Mouse (Mus musculus) CD4-positive, CD25-positive, alpha-beta regulatory T cell, adult 4 months (primary cell): Measurements from ENCODE around the gene Stpg3. TPM values are rescaled to one million over a fixed set of nuclear protein-coding genes. Genes with fewer than 3 reads are reported as not detected.
A peak's percentile ranks its signal among the peaks of the same experiment; 100 is the strongest.

ENCODE experiments used
- ATAC-seq: one replicate; pipeline ENCODE4 v1.8.0; 2017
- polyA plus RNA-seq, 2 experiments: library from polyadenylated mRNA; unstranded; fragments of 100-300 nt; shearing (Covaris generic); gene quantifications; one replicate each; pipeline ENCODE4 v1.2.1; 2017

The Stpg3 gene
- polyA plus RNA-seq, 2 experiments from 2014 or later, result not detected

- no peak for ATAC-seq
Observed at GRCm38 (mm10) chr2:25234551-25235220, 20.2 kb upstream of the Stpg3 start.

GRCm38 (mm10) chr2:25234050-25234449 is 19.6 kb upstream of the Stpg3 start, which contains the start of gene Slc34a3:
Gene Slc34a3 (minus strand): TSS chr2:25234364.
- no peak for ATAC-seq

GRCm38 (mm10) chr2:25233421-25233820 is 19.0 kb upstream of the Stpg3 start:
- ATAC-seq, result no peak

GRCm38 (mm10) chr2:25231038-25231437 is 16.6 kb upstream of the Stpg3 start:
- no peak for ATAC-seq

- no peak for ATAC-seq
Observed at GRCm38 (mm10) chr2:25230581-25230980, 16.1 kb upstream of the Stpg3 start.

- no peak for ATAC-seq
Observed at GRCm38 (mm10) chr2:25229582-25229981, 15.1 kb upstream of the Stpg3 start.

GRCm38 (mm10) chr2:25228995-25229530 is 14.6 kb upstream of the Stpg3 start:
- ATAC-seq, result no peak

GRCm38 (mm10) chr2:25228431-25228889 is 14.0 kb upstream of the Stpg3 start:
- peak; percentile 52 for ATAC-seq

GRCm38 (mm10) chr2:25227406-25227805 is 13.0 kb upstream of the Stpg3 start:
- no peak for ATAC-seq

GRCm38 (mm10) chr2:25226864-25227263 is 12.4 kb upstream of the Stpg3 start:
- ATAC-seq, result no peak

- no peak for ATAC-seq
Observed at GRCm38 (mm10) chr2:25225811-25226379, 11.5 kb upstream of the Stpg3 start.

- peak; percentile 86 for ATAC-seq
Observed at GRCm38 (mm10) chr2:25224766-25225752, 10.6 kb upstream of the Stpg3 start.

GRCm38 (mm10) chr2:25224492-25224765 is 10.0 kb upstream of the Stpg3 start, which contains the start of gene Tubb4b:
Gene Tubb4b (minus strand): TSS chr2:25224702.
- ATAC-seq, result no peak

- ATAC-seq, result peak; percentile 12
Observed at GRCm38 (mm10) chr2:25223681-25224491, 9.4 kb upstream of the Stpg3 start.

GRCm38 (mm10) chr2:25221331-25221772 is 6.9 kb upstream of the Stpg3 start:
- ATAC-seq, result no peak

- no peak for ATAC-seq
Observed at GRCm38 (mm10) chr2:25218445-25218844, 4.0 kb upstream of the Stpg3 start, which contains the start of gene Fam166a. Gene Fam166a (plus strand): TSS chr2:25218745.

- ATAC-seq, result no peak
Observed at GRCm38 (mm10) chr2:25217666-25218065, 3.2 kb upstream of the Stpg3 start.

GRCm38 (mm10) chr2:25213266-25213865 is 1.1 kb downstream of the Stpg3 start:
- no peak for ATAC-seq

- peak; percentile 98 for ATAC-seq
Observed at GRCm38 (mm10) chr2:25211121-25211670, 3.2 kb downstream of the Stpg3 start, which contains the start of gene Nelfb. Gene Nelfb (minus strand): TSS chr2:25211489.

GRCm38 (mm10) chr2:25210686-25211085 is 3.8 kb downstream of the Stpg3 start:
- peak; percentile 20 for ATAC-seq

- ATAC-seq, result no peak
Observed at GRCm38 (mm10) chr2:25207593-25207992, 6.8 kb downstream of the Stpg3 start.
